Mouse (Mus musculus) hindbrain, embryonic 11.5 days (tissue): ENCODE data around the gene A830031A19Rik. TPM values are rescaled to one million over a fixed set of nuclear protein-coding genes. Genes with fewer than 3 reads are reported as not detected.

Experiments used
- polyA plus RNA-seq: library from polyadenylated mRNA; unstranded; fragments of >200 nt; fragmentation: Nextera tagmentation; extraction: Ambion mirVana; gene quantifications from 2 replicates; pipeline ENCODE4 v1.2.1, GENCODE M21; 2014

A830031A19Rik gene
- polyA plus RNA-seq, 1 experiment from 2014 or later: not detected

Other genes starting within 250 kb of the A830031A19Rik start
- gene Papolg, start 179.8 kb downstream of the A830031A19Rik start, polyA plus RNA-seq: 26.7 and 31.1 TPM in 2 replicates
- gene Bcl11a, start 3.0 kb upstream of the A830031A19Rik start, polyA plus RNA-seq: 66.6 and 71.7 TPM in 2 replicates